Mouse (Mus musculus) MEL (cell line): ENCODE measurements around the gene Gm20509. TPM values are rescaled to one million over a fixed set of nuclear protein-coding genes. Genes with fewer than 3 reads are reported as not detected.

Source experiments
- DNase-seq: peaks from one replicate; pipeline ENCODE4 v3.0.0; 2011; ENCODE audit warnings: low read depth, low spot score
- H3K27ac ChIP-seq: 2 replicates; pipeline ENCODE4 v1.5.1; 2012; ENCODE audit warnings: low read depth, mild to moderate bottlenecking, control low read depth, low read length, moderate library complexity; ENCODE audit not compliant: control insufficient read depth
- H3K27me3 ChIP-seq, 2 experiments: fragments of 150-350 bp in 1 of 2; sonication (generic) in 1 of 2; 2 replicates each; pipeline ENCODE4 v1.6.1; 2012; ENCODE audit warnings: low read length in 2 of 2, mild to moderate bottlenecking in 2 of 2, improper control_type of control experiment in 1 of 2, moderate library complexity in 1 of 2; ENCODE audit not compliant: insufficient read depth in 2 of 2, control insufficient read depth in 1 of 2
- H3K36me3 ChIP-seq, 2 experiments: 2 replicates each; pipeline ENCODE4 v1.6.1; 2012 to 2014; ENCODE audit warnings: low read length in 2 of 2, improper control_type of control experiment in 1 of 2, inconsistent platforms in 1 of 2, mild to moderate bottlenecking in 1 of 2; ENCODE audit not compliant: insufficient read depth in 2 of 2, control insufficient read depth in 1 of 2
- H3K4me1 ChIP-seq, 2 experiments: fragments of 150-350 bp in 1 of 2; sonication (generic) in 1 of 2; 2 replicates each; pipeline ENCODE4 v1.6.1; 2012; ENCODE audit warnings: low read length in 2 of 2, improper control_type of control experiment in 1 of 2, mild to moderate bottlenecking in 1 of 2; ENCODE audit not compliant: insufficient read depth in 2 of 2, control insufficient read depth in 1 of 2
- H3K4me3 ChIP-seq, 2 experiments: fragments of 150-350 bp in 1 of 2; sonication (generic) in 1 of 2; 2 replicates each; pipeline ENCODE4 v1.5.1; 2012; ENCODE audit warnings: low read depth in 2 of 2, low read length in 2 of 2, mild to moderate bottlenecking in 2 of 2, moderate library complexity in 2 of 2, control low read depth in 1 of 2, improper control_type of control experiment in 1 of 2; ENCODE audit not compliant: control insufficient read depth in 1 of 2, insufficient read depth in 1 of 2
- H3K79me2 ChIP-seq: 2 replicates; pipeline ENCODE4 v1.6.1; 2012; ENCODE audit warnings: mild to moderate bottlenecking, low read length, moderate library complexity; ENCODE audit not compliant: control insufficient read depth, poor library complexity, insufficient read depth
- H3K9ac ChIP-seq: 2 replicates; pipeline ENCODE4 v1.6.1; 2012; ENCODE audit warnings: low read depth, mild to moderate bottlenecking, control low read depth, low read length, moderate library complexity; ENCODE audit not compliant: control insufficient read depth, poor library complexity, severe bottlenecking
- H3K9me3 ChIP-seq: fragments of 150-350 bp; sonication (generic); replicated peaks from 2 replicates; pipeline ENCODE4 v1.6.1; 2012; ENCODE audit warnings: mild to moderate bottlenecking, low read length, improper control_type of control experiment, moderate library complexity; ENCODE audit not compliant: insufficient read depth
- CHD2 ChIP-seq: IDR thresholded peaks from 2 replicates; pipeline ENCODE4 v1.6.1; 2011; ENCODE audit warnings: low read length, improper control_type of control experiment
- CTCF ChIP-seq, 3 experiments: IDR thresholded peaks in 2 of 3; conservative IDR thresholded peaks in 1 of 3; 2 replicates each; pipeline ENCODE4 v1.5.1; 2011 to 2012; ENCODE audit warnings: low read length in 3 of 3, low read depth in 2 of 3, mild to moderate bottlenecking in 2 of 3, improper control_type of control experiment in 1 of 3, inconsistent platforms in 1 of 3, mixed read lengths in 1 of 3, moderate library complexity in 1 of 3; ENCODE audit not compliant: control insufficient read depth in 1 of 3, insufficient read depth in 1 of 3, poor library complexity in 1 of 3, severe bottlenecking in 1 of 3
- E2F4 ChIP-seq: IDR thresholded peaks from 2 replicates; pipeline ENCODE4 v1.6.1; 2011; ENCODE audit warnings: low read depth, low read length, improper control_type of control experiment, borderline replicate concordance
- EP300 ChIP-seq, 2 experiments: IDR thresholded peaks; 2 replicates each; pipeline ENCODE4 v1.6.1; 2011; ENCODE audit warnings: improper control_type of control experiment in 2 of 2, low read length in 2 of 2, low read depth in 1 of 2, mild to moderate bottlenecking in 1 of 2
- ETS1 ChIP-seq: IDR thresholded peaks from 2 replicates; pipeline ENCODE4 v1.6.1; 2012; ENCODE audit warnings: low read depth, mild to moderate bottlenecking, inconsistent platforms, low read length, improper control_type of control experiment, moderate library complexity
- HCFC1 ChIP-seq: IDR thresholded peaks from 2 replicates; pipeline ENCODE4 v1.6.1; 2012; ENCODE audit warnings: low read depth, mild to moderate bottlenecking, inconsistent platforms, low read length, improper control_type of control experiment, moderate library complexity
- JUND ChIP-seq: IDR thresholded peaks from 2 replicates; pipeline ENCODE4 v1.6.1; 2011; ENCODE audit warnings: low read depth, mild to moderate bottlenecking, improper control_type of control experiment, low read length
- MAX ChIP-seq: IDR thresholded peaks from 2 replicates; pipeline ENCODE4 v1.6.1; 2011; ENCODE audit warnings: low read length, improper control_type of control experiment
- MAZ ChIP-seq: IDR thresholded peaks from 2 replicates; pipeline ENCODE4 v1.6.1; 2012; ENCODE audit warnings: low read depth, mild to moderate bottlenecking, inconsistent platforms, low read length, improper control_type of control experiment
- MEF2A ChIP-seq: IDR thresholded peaks from 2 replicates; pipeline ENCODE4 v1.6.1; 2014; ENCODE audit warnings: low read depth, mild to moderate bottlenecking, inconsistent platforms, low read length, improper control_type of control experiment; ENCODE audit not compliant: poor library complexity, insufficient replicate concordance, severe bottlenecking; ENCODE audit errors: extremely low read depth
- MXI1 ChIP-seq: IDR thresholded peaks from 2 replicates; pipeline ENCODE4 v1.6.1; 2011; ENCODE audit warnings: mild to moderate bottlenecking, low read depth, low read length, improper control_type of control experiment
- NRF1 ChIP-seq: IDR thresholded peaks from 2 replicates; pipeline ENCODE4 v1.6.1; 2014; ENCODE audit warnings: low read depth, mild to moderate bottlenecking, inconsistent platforms, low read length, improper control_type of control experiment, moderate library complexity; ENCODE audit not compliant: poor library complexity, insufficient read depth, severe bottlenecking
- SIN3A ChIP-seq: IDR thresholded peaks from 2 replicates; pipeline ENCODE4 v1.6.1; 2012; ENCODE audit warnings: low read length, improper control_type of control experiment, inconsistent platforms
- TAL1 ChIP-seq: IDR thresholded peaks from 2 replicates; pipeline ENCODE4 v1.6.1; 2012; ENCODE audit warnings: mild to moderate bottlenecking, inconsistent platforms, low read length, moderate library complexity, mixed read lengths
- TBP ChIP-seq: IDR thresholded peaks from 2 replicates; pipeline ENCODE4 v1.8.0; 2011; ENCODE audit warnings: low read depth, low read length, improper control_type of control experiment
- TCF12 ChIP-seq: IDR thresholded peaks from 2 replicates; pipeline ENCODE4 v1.6.1; 2014; ENCODE audit warnings: low read depth, mild to moderate bottlenecking, inconsistent platforms, low read length, improper control_type of control experiment, moderate library complexity
- UBTF ChIP-seq: IDR thresholded peaks from 2 replicates; pipeline ENCODE4 v1.6.1; 2012; ENCODE audit warnings: low read depth, mild to moderate bottlenecking, inconsistent platforms, low read length, improper control_type of control experiment, moderate library complexity, borderline replicate concordance; ENCODE audit not compliant: insufficient read depth
- USF1 ChIP-seq: IDR thresholded peaks from 2 replicates; pipeline ENCODE4 v1.6.1; 2014; ENCODE audit warnings: low read depth, mild to moderate bottlenecking, inconsistent platforms, low read length, improper control_type of control experiment, moderate library complexity
- polyA plus RNA-seq, 2 experiments: library from polyadenylated mRNA; stranded (reverse) in 1 of 2; unstranded in 1 of 2; fragments of >175 nt in 1 of 2; fragments of >200 nt in 1 of 2; gene quantifications; 2 replicates each; pipeline versions ENCODE4 v1.2.1 to v1.2.4; 2012; ENCODE audit warnings: low replicate concordance in 2 of 2, low read depth in 1 of 2; ENCODE audit not compliant: insufficient read length in 2 of 2, insufficient read depth in 1 of 2, missing spikeins in 1 of 2
- total RNA-seq: library from RNA; depleted of rRNA; stranded (reverse); fragments of 300-350 nt; gene quantifications from 2 replicates; pipeline ENCODE4 v1.2.3, GENCODE M21; 2012

Gm20509 gene
- total and polyA plus RNA-seq, 3 experiments, result not detected

- Histone ChIP-seq H3K79me2 (no peaks in the 10 kb centered on the region), H3K27ac (no peak overlapping the region), H3K27me3 (no peaks in the 10 kb centered on the region), H3K9ac (no peak overlapping the region), H3K4me1 (peaks cover 10 to 24% of the 10 kb centered on the region in 2 experiments), H3K4me3 (no peak overlapping the region), H3K36me3 (peaks cover 0 to 20% of the 10 kb centered on the region in 2 experiments; a peak in 3 of 4 replicates), H3K9me3 (no peaks in the 10 kb centered on the region)
- TF ChIP-seq UBTF (no peak), HCFC1 (no peak), TCF12 (no peak), USF1 (no peak), EP300 (IDR thresholded peaks at IDR 0.05; ENCODE audit: low read depth in 1 of 2, low read length in 2 of 2) (no peak), MXI1 (no peak)
- DNase-seq, result no peak
These were observed 35.2 kb upstream of the Gm20509 start for GRCm38 (mm10) chr9:73067086-73067485.

- Histone ChIP-seq H3K4me3 (no peak overlapping the region), H3K9me3 (no peaks in the 10 kb centered on the region), H3K79me2 (no peaks in the 10 kb centered on the region), H3K4me1 (peaks cover 15 to 35% of the 10 kb centered on the region in 2 experiments), H3K27ac (peak overlapping the region; percentile 4; the same call in 1 of the 2 replicates), H3K36me3 (peaks cover 0 to 26% of the 10 kb centered on the region in 2 experiments; a peak in 3 of 4 replicates), H3K27me3 (no peaks in the 10 kb centered on the region), H3K9ac (no peak overlapping the region)
- TF ChIP-seq CTCF (IDR thresholded peaks at IDR 0.05 in 2 of 3, conservative IDR thresholded peaks at IDR 0.05 in 1 of 3; ENCODE audit: control insufficient read depth in 1 of 3, insufficient read depth in 1 of 3, low read depth in 2 of 3, low read length in 3 of 3, poor library complexity in 1 of 3, severe bottlenecking in 1 of 3), result no peak
- TF ChIP-seq MXI1, result peak; percentile 52; the same call in 1 of the 2 replicates
- no peak for TF ChIP-seq TBP
- no peak for TF ChIP-seq MAX
- TF ChIP-seq ETS1, result peak; percentile 73
- peak; percentile 46; the same call in 1 of the 2 replicates for TF ChIP-seq SIN3A
- peak; percentile 69 for DNase-seq
These were observed 34.0 kb upstream of the Gm20509 start for GRCm38 (mm10) chr9:73068230-73068679.

- Histone ChIP-seq H3K27ac (no peak overlapping the region; the same call in 1 of the 2 replicates), H3K79me2 (no peaks in the 10 kb centered on the region), H3K27me3 (no peaks in the 10 kb centered on the region), H3K9ac (no peak overlapping the region)
- no peak for DNase-seq
- TF ChIP-seq CHD2 (no peak), MAZ (no peak), E2F4 (no peak), CTCF (IDR thresholded peaks at IDR 0.05 in 2 of 3, conservative IDR thresholded peaks at IDR 0.05 in 1 of 3; ENCODE audit: control insufficient read depth in 1 of 3, insufficient read depth in 1 of 3, low read depth in 2 of 3, low read length in 3 of 3, poor library complexity in 1 of 3, severe bottlenecking in 1 of 3) (no peak), TAL1 (no peak), MEF2A (no peak), NRF1 (no peak), JUND (no peak), ETS1 (no peak)
- TF ChIP-seq, all 39 proteins: peak for 0
- Histone ChIP-seq H3K4me1 (peaks cover 15 to 35% of the 10 kb centered on the region in 2 experiments), H3K4me3 (no peak overlapping the region), H3K9me3 (no peaks in the 10 kb centered on the region), H3K36me3 (peaks cover 0 to 26% of the 10 kb centered on the region in 2 experiments; a peak in 2 of 4 replicates)
These were observed 33.6 kb upstream of the Gm20509 start for GRCm38 (mm10) chr9:73068688-73069087.
